19 mouse cellular contexts compared by ENCODE assay signal in genomic region chr6:139887175-139887574, GRCm38 (mm10).
"Had no signal": no experiment of that assay in that cellular context is flagged by ENCODE, and none has a peak within 500 bp of the region (broad histone marks: within the 10 kb centered on the region; RNA-seq: fewer than 3 reads in every experiment).

No protein-coding gene starts in this region.

- DNase-seq: lung, adult 18-20 months; lung, postnatal 14 days; lung, postnatal 36 days; midbrain, embryonic 14.5 days; right cerebral cortex, adult 18-20 months; right cerebral cortex, postnatal 25 days; right cerebral cortex, postnatal 4 days; spleen, adult 18-20 months; thymus, adult 18-20 months; thymus, postnatal 14 days; thymus, postnatal 36 days had no signal

- H3K36me3 ChIP-seq: limb, embryonic 15.5 days; liver, embryonic 12.5 days; lung, embryonic 15.5 days; neural tube, embryonic 13.5 days had no signal

- H3K4me3 ChIP-seq: limb, embryonic 15.5 days; liver, embryonic 12.5 days; lung, embryonic 15.5 days; megakaryocyte, embryonic 14.5 days; neural tube, embryonic 13.5 days had no signal

- H3K27ac ChIP-seq: limb, embryonic 15.5 days; liver, embryonic 12.5 days; liver, embryonic 14.5 days; lung, embryonic 15.5 days; macrophage; neural tube, embryonic 13.5 days had no signal

- H3K9me3 ChIP-seq: limb, embryonic 15.5 days; liver, embryonic 12.5 days; lung, embryonic 15.5 days; neural tube, embryonic 13.5 days had no signal

- H3K9ac ChIP-seq: limb, embryonic 15.5 days; liver, embryonic 12.5 days; liver, embryonic 14.5 days; lung, embryonic 15.5 days; neural tube, embryonic 13.5 days had no signal

- H3K27me3 ChIP-seq: limb, embryonic 15.5 days; liver, embryonic 12.5 days; lung, embryonic 15.5 days; megakaryocyte, embryonic 14.5 days; neural tube, embryonic 13.5 days had no signal

- H3K4me1 ChIP-seq: limb, embryonic 15.5 days; liver, embryonic 12.5 days; lung, embryonic 15.5 days; megakaryocyte, embryonic 14.5 days had no signal

- ATAC-seq: liver, embryonic 12.5 days; lung, postnatal 0 days had no signal

- H3K4me2 ChIP-seq: limb, embryonic 15.5 days; liver, embryonic 12.5 days; lung, embryonic 15.5 days; neural tube, embryonic 13.5 days had no signal
